Mouse (Mus musculus) intestine, embryonic 15.5 days (tissue): ENCODE data around the gene Fam163b. TPM values are rescaled to one million over a fixed set of nuclear protein-coding genes. Genes with fewer than 3 reads are reported as not detected.
A peak's percentile ranks its signal among the peaks of the same experiment; 100 is the strongest.

Experiments used
- ATAC-seq: fragments of 200-750 bp; cut with Nextera tagmentation; 2 replicates; pipeline ENCODE4 v1.8.0; 2017; ENCODE audit warnings: moderate TSS enrichment, moderate library complexity
- H3K27ac ChIP-seq: fragments of 300-500 bp; sonication (generic); 2 replicates; pipeline ENCODE4 v1.5.1; 2015; ENCODE audit warnings: mild to moderate bottlenecking, inconsistent platforms
- H3K27me3 ChIP-seq: fragments of 300-500 bp; sonication (generic); replicated peaks from 2 replicates; pipeline ENCODE4 v1.6.1; 2015; ENCODE audit warnings: inconsistent platforms
- H3K36me3 ChIP-seq: fragments of 300-500 bp; sonication (generic); 2 replicates; pipeline ENCODE4 v1.6.1; 2015; ENCODE audit warnings: inconsistent platforms
- H3K4me1 ChIP-seq: fragments of 300-500 bp; sonication (generic); replicated peaks from 2 replicates; pipeline ENCODE4 v1.6.1; 2015; ENCODE audit warnings: inconsistent platforms
- H3K4me2 ChIP-seq: fragments of 300-500 bp; sonication (generic); replicated peaks from 2 replicates; pipeline ENCODE4 v1.6.1; 2015; ENCODE audit warnings: mild to moderate bottlenecking, inconsistent platforms
- H3K4me3 ChIP-seq: fragments of 300-500 bp; sonication (generic); replicated peaks from 2 replicates; pipeline ENCODE4 v1.5.1; 2015; ENCODE audit warnings: inconsistent platforms
- H3K9ac ChIP-seq: fragments of 300-500 bp; sonication (generic); 2 replicates; pipeline ENCODE4 v1.6.1; 2015; ENCODE audit warnings: inconsistent platforms
- H3K9me3 ChIP-seq: fragments of 300-500 bp; sonication (generic); 2 replicates; pipeline ENCODE4 v1.6.1; 2016; ENCODE audit warnings: inconsistent platforms
- WGBS: fragments of 180-500 bp; shearing (Covaris S2); methylation state at CpG from one replicate; pipeline ENCODE4 v1.1.7; 2015; 5-methylcytosine and 5-hydroxymethylcytosine counted together
- polyA plus RNA-seq: library from polyadenylated mRNA; unstranded; fragments of >200 nt; fragmentation: Nextera tagmentation; extraction: Ambion mirVana; gene quantifications from 2 replicates; pipeline ENCODE4 v1.2.1, GENCODE M21; 2015

The Fam163b gene
- polyA plus RNA-seq, 1 experiment from 2014 or later: 0.26 TPM

DNA sequence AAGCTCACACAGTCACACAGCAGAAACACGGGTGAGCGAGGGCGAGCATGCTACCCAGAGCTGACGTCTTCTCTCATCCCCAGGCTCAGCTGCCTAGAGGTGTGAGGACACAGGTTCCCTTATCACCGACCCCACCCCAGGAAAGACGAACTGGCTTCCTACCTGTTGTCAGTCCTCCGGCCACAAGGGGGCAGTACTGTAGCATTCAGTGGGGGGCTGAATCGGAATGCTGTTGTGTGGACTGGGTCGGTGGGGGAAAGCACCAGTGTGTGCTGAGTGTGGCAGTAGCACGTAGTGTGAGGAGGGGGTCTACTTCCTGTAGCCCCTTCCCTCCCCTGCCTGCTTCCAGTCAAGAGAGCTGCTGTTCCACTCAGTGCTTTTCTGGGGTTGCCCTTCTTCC, 16.3 kb downstream of the Fam163b start:
- 41% methylated on average over 10 of the region's 10 CpGs for WGBS
- Histone ChIP-seq H3K4me3 (no peak overlapping the region), H3K4me1 (peaks cover 9% of the 10 kb centered on the region), H3K27me3 (no peaks in the 10 kb centered on the region), H3K9ac (no peak overlapping the region; the same call in 1 of the 2 replicates), H3K4me2 (no peak overlapping the region), H3K9me3 (no peaks in the 10 kb centered on the region), H3K27ac (no peak overlapping the region), H3K36me3 (no peaks in the 10 kb centered on the region)
- no peak for ATAC-seq

DNA sequence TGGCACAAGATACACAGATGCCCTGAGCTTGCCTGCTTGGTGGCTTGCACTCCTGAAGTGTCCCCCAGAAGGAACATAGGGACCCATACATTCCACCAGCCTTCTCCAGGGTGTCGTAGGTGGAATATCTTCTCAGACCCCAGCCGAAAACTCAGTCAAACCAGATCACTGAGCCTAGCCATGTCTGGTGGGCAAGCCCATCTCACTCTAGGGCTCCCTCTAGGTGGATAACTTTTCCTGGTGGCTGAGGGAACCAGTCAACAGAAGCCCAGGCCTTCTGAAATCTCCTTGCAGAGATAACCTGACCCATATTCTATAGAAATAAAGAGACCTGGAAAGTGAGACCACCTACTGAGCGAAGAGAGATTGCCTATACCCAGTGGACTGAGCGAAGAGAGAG, 19.2 kb downstream of the Fam163b start:
- 83% methylated on average over 4 of the region's 4 CpGs for WGBS
- H3K4me2 ChIP-seq: no peak overlapping the region
- no peak overlapping the region for H3K4me3 ChIP-seq
- no peaks in the 10 kb centered on the region for H3K27me3 ChIP-seq
- no peaks in the 10 kb centered on the region for H3K36me3 ChIP-seq
- peaks cover 13% of the 10 kb centered on the region for H3K4me1 ChIP-seq
- no peak overlapping the region for H3K27ac ChIP-seq
- ATAC-seq: no peak
- no peaks in the 10 kb centered on the region for H3K9me3 ChIP-seq
- H3K9ac ChIP-seq: no peak overlapping the region

DNA sequence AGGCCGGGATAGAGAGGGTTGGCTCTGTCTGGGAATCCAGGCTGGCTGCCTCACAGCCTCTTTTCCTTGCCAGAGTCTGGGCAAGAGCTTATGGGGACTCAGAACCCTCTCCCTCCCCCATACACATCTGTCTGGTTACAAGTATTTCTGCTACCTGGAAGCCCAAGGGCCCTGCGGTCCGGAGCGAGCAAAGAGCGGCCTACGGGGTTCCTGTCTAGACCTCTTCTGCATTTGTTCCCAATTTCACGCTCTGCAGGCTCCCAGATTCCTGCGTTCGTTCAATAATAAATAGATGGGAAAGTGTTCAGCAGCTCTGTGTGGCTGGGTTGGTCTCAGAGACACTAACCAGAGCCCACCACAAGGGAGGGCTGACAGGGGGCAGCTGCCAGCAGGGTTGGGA, 19.7 kb downstream of the Fam163b start:
- Histone ChIP-seq H3K27ac (no peak overlapping the region), H3K4me1 (peaks cover 13% of the 10 kb centered on the region), H3K36me3 (no peaks in the 10 kb centered on the region), H3K27me3 (no peaks in the 10 kb centered on the region), H3K9ac (no peak overlapping the region), H3K4me3 (no peak overlapping the region), H3K4me2 (no peak overlapping the region), H3K9me3 (no peaks in the 10 kb centered on the region)
- WGBS: 53% methylated on average over 9 of the region's 9 CpGs
- ATAC-seq: no peak

DNA sequence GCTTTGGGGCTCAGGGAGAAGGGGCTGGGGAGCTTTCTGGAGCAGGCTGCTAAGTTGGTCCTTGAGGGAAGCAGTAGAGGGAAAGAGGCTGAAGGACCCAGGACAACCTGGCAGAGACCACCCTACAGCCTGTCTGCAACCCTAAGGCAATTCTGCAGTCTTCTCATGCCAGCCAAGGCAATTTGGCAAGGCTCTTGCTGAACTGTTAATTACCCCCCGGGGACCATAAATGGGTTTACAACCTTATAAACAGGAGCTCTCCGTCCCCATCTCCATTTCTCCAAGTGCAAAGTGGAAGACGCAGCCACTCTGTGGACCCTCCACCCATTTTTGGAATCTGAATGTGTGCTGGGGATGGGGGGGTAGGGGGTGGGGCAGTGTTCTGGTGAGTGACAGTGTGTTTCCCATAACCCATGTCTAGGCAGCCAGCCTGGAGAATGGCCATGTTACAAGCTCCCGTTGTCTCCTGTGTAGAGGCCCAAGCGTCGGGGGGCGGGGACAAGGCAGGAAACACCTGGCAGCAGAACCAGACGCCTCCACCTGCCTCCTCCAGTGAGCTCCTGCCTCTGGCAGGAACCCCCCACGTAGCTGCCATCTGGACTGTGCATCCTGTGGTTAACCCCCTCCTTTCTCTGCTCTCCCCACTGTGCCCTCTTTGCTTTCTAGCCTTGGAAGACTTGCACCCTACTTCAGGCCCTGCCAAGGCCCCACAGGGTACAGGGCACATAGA, 20.5 kb downstream of the Fam163b start:
- Histone ChIP-seq H3K36me3 (no peaks in the 10 kb centered on the region), H3K9me3 (no peaks in the 10 kb centered on the region), H3K4me3 (no peak overlapping the region), H3K27ac (no peak overlapping the region), H3K4me1 (peaks cover 13% of the 10 kb centered on the region), H3K9ac (no peak overlapping the region), H3K4me2 (no peak overlapping the region), H3K27me3 (no peaks in the 10 kb centered on the region)
- peak; percentile 61; the same call in 1 of the 2 replicates for ATAC-seq
- WGBS: 18% methylated on average over 9 of the region's 9 CpGs

DNA sequence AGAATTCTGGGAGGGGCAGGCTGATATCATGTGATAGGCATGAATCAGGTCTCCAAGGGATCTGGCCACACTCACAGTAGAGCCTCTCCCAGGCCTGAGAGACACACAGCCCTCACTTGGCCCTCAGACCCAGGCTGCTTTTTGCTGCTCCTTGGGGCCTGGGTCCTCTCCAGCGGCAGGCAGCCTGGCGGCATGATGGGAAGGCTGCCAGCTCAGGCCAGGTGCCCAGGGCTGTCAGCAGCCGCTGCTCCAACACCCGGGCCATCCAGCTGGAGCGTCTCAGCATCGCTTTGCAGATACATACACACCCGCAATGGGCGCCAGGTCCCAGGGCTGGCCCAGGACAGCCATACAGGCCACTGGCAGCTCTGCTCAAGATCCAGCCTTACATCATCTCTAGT, 22.1 kb downstream of the Fam163b start:
- Histone ChIP-seq H3K4me2 (no peak overlapping the region), H3K4me1 (peaks cover 13% of the 10 kb centered on the region), H3K36me3 (no peaks in the 10 kb centered on the region), H3K9ac (no peak overlapping the region), H3K9me3 (no peaks in the 10 kb centered on the region), H3K4me3 (no peak overlapping the region), H3K27ac (no peak overlapping the region), H3K27me3 (no peaks in the 10 kb centered on the region)
- 63% methylated on average over 8 of the region's 8 CpGs for WGBS
- ATAC-seq: no peak

DNA sequence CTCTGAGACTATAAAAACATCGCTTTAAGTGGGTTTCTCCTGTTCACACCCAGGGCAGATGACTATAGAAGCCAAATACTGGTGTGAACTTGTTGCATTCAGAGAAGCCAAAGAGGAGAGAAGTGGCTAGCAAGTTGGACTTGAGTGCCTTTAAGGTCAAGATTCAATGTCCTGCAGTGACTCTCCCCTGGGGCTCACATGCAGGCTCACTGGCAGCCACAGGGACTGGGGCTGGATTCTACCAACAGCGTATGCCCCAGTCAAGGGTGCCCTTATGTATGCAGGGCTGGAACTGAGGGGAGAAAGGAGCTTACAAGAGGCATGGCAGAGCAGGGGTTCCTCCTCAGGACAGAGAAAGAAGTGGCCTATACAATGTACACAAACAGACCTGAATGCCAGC, 22.5 kb downstream of the Fam163b start:
- Histone ChIP-seq H3K4me3 (no peak overlapping the region), H3K36me3 (no peaks in the 10 kb centered on the region), H3K9ac (no peak overlapping the region), H3K27me3 (no peaks in the 10 kb centered on the region), H3K27ac (no peak overlapping the region), H3K4me1 (peaks cover 13% of the 10 kb centered on the region), H3K9me3 (no peaks in the 10 kb centered on the region), H3K4me2 (no peak overlapping the region)
- ATAC-seq: no peak
- WGBS: 78% methylated on average over 2 of the region's 2 CpGs

DNA sequence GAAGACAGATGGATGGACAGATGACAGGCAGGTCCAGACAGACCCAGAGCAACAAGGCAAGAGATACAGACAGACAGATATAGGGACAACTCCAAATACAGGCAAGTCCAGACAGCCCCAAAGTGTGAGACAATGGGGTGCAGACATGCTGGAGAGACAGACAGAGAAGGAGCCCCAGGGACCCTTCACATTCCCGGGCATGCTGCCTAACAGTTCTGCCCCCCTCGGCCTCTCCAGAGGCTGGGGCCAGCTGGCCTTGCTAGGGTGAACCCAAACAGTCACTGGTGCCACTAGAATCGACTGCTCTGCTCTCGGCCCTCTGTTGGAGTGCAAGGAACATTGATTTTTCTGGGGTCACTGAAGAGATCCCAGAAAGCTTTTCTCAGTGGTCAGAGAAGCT, 23.8 kb downstream of the Fam163b start:
- Histone ChIP-seq H3K27me3 (no peaks in the 10 kb centered on the region), H3K36me3 (no peaks in the 10 kb centered on the region), H3K27ac (no peak overlapping the region), H3K9me3 (no peaks in the 10 kb centered on the region), H3K9ac (no peak overlapping the region), H3K4me3 (no peak overlapping the region), H3K4me1 (peaks cover 13% of the 10 kb centered on the region), H3K4me2 (no peak overlapping the region)
- ATAC-seq: no peak
- 60% methylated on average over 4 of the region's 4 CpGs for WGBS

DNA sequence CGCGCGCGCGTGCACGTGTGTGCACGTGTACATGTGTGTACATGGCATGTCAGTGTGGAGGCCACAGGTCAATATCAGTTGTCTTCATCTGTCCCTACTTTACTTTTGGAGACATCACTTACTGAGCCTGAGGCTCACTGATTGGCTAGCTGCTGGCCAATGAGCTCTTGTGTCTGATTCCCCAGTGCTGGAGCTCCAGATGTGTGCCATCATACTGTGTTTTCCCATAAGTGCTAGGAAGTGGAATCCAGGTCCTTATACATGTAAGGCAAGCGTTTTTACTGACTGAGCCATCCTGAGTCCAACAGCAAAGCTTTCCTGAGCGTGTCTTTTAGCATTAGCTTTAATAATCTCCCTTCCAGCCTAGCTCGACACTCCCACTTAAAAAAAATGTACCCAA, 28.1 kb downstream of the Fam163b start:
- H3K4me2 ChIP-seq: no peak overlapping the region
- H3K27me3 ChIP-seq: no peaks in the 10 kb centered on the region
- no peaks in the 10 kb centered on the region for H3K36me3 ChIP-seq
- no peaks in the 10 kb centered on the region for H3K9me3 ChIP-seq
- no peak overlapping the region for H3K4me3 ChIP-seq
- no peak overlapping the region for H3K9ac ChIP-seq
- no peaks in the 10 kb centered on the region for H3K4me1 ChIP-seq
- 86% methylated on average over 10 of the region's 10 CpGs for WGBS
- ATAC-seq: no peak
- H3K27ac ChIP-seq: no peak overlapping the region

DNA sequence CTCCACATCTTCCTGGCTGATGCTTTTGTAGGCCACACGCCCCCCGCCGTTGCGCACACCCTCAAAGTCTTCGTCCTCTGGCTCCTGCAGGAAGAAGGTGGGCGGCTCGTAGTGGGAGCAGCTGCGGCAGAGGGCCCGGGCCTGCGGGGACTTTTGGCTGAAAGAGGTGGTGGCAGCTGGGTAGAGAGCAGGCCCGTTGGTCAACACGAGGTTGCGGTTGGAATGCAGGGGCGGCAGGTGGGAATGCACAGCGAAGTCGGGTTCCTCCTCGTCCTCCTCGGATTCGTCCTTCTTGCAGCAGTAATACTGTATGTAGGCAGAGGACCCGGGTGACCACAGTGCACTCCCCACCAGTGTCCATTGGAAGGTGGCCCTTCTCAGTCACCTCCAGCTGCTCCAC, 29.7 kb downstream of the Fam163b start:
- WGBS: 76% methylated on average over 20 of the region's 20 CpGs
- H3K27ac ChIP-seq: no peak overlapping the region
- no peaks in the 10 kb centered on the region for H3K36me3 ChIP-seq
- no peak overlapping the region for H3K4me3 ChIP-seq
- H3K4me1 ChIP-seq: no peaks in the 10 kb centered on the region
- H3K27me3 ChIP-seq: no peaks in the 10 kb centered on the region
- H3K9me3 ChIP-seq: no peaks in the 10 kb centered on the region
- no peak overlapping the region for H3K9ac ChIP-seq
- H3K4me2 ChIP-seq: no peak overlapping the region
- no peak for ATAC-seq

DNA sequence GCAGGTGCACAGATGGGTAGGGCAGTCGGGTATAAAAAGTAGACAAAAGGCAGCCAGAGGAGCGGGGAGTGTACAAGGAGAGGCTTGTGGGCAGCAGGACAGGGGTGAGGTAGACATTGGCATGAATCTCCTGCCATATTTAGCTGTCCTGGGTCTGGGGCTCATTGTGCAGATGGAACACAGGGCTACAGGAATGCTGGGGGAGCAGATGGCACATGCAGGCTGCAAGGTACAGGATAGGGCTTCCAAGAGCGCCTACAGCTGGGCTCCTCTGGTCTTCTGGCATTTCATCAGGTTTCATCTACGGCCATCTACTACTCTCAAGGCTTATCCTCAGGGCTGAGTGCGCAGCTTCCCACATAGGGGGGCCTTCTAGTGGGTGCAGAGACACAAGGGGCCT, 33.2 kb downstream of the Fam163b start:
- H3K4me1 ChIP-seq: no peaks in the 10 kb centered on the region
- ATAC-seq: no peak
- H3K9me3 ChIP-seq: no peaks in the 10 kb centered on the region
- WGBS: 86% methylated on average over 5 of the region's 5 CpGs
- no peak overlapping the region for H3K4me2 ChIP-seq
- H3K27me3 ChIP-seq: no peaks in the 10 kb centered on the region
- H3K9ac ChIP-seq: no peak overlapping the region
- H3K36me3 ChIP-seq: no peaks in the 10 kb centered on the region
- no peak overlapping the region for H3K4me3 ChIP-seq
- H3K27ac ChIP-seq: no peak overlapping the region

DNA sequence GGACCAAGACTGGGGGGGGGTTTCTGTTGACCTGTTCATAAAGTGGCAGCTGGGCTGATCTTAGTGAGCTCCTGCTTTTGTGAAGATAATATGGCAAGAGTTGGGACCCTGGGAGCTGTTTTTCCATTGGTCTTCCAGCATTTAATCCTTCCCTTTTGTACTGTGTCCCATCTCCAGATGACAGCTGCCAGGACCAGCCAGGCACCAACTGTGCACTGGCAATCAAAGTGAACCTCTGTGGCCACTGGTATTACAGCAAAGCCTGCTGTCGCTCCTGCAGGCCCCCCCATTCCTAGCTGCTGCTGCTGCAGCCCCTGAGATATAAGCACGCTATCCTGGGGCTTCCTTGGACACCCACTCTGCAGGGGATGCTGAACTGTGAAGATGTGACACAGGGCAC, 34.1 kb downstream of the Fam163b start:
- no peak overlapping the region for H3K9ac ChIP-seq

DNA sequence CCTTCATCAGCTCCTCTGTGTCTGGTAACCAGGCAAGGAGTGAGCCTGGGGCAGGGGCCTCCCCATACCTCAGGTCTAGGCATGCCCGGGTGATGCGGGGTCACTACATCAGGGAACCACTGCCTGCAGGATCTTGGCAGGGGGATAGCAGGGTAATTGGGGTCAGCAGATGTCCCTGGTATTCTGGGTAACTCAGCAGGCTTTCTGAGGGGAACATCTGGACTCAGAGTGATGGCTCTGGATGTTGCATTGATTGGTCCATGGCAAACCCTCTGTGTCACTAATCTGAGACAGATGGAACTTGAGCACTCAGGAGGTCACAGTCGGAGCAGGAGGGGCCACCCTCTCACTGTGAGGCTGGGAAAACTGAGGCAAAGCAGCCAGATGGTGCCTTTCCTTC, 35.5 kb downstream of the Fam163b start:
- Histone ChIP-seq H3K9ac (no peak overlapping the region), H3K4me1 (no peaks in the 10 kb centered on the region), H3K36me3 (no peaks in the 10 kb centered on the region), H3K4me3 (no peak overlapping the region), H3K27ac (no peak overlapping the region), H3K9me3 (no peaks in the 10 kb centered on the region), H3K27me3 (no peaks in the 10 kb centered on the region), H3K4me2 (no peak overlapping the region)
- ATAC-seq: no peak
- 70% methylated on average over 3 of the region's 3 CpGs for WGBS

More for the DNA sequence above, 34.1 kb downstream of the Fam163b start:
- H3K27ac ChIP-seq: no peak overlapping the region
- 80% methylated on average over 2 of the region's 2 CpGs for WGBS
- no peaks in the 10 kb centered on the region for H3K9me3 ChIP-seq
- ATAC-seq: no peak
- no peaks in the 10 kb centered on the region for H3K36me3 ChIP-seq
- no peak overlapping the region for H3K4me2 ChIP-seq
- no peak overlapping the region for H3K4me3 ChIP-seq
- H3K27me3 ChIP-seq: no peaks in the 10 kb centered on the region
- no peaks in the 10 kb centered on the region for H3K4me1 ChIP-seq

DNA sequence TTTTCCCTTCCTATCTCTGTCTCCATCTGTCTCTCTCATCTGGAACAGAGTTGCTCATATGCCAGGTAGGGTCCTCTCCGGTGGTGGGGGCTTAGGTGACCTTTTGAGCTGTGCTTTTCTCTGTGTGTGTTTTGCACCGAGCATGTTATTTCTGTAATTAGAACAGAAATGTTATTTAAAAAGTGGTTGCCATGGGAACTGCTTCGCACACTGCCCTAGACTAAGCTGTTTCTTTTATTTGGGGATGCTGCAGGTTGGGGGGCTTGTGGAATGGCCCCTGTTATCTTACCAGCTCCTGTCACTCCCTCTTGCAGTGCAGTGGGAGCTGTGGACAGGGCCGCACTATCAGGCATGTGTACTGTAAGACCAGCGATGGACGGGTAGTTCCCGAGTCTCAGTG, 38.7 kb downstream of the Fam163b start:
- H3K27me3 ChIP-seq: no peaks in the 10 kb centered on the region
- no peaks in the 10 kb centered on the region for H3K36me3 ChIP-seq
- no peak for ATAC-seq
- no peaks in the 10 kb centered on the region for H3K9me3 ChIP-seq
- H3K4me3 ChIP-seq: no peak overlapping the region
- H3K4me1 ChIP-seq: peaks cover under 1% of the 10 kb centered on the region
- 68% methylated on average over 7 of the region's 7 CpGs for WGBS
- no peak overlapping the region for H3K4me2 ChIP-seq
- no peak overlapping the region for H3K9ac ChIP-seq
- no peak overlapping the region for H3K27ac ChIP-seq
